Mouse (Mus musculus) heart, embryonic 16.5 days (tissue): ENCODE data around the gene Supt20. TPM values are rescaled to one million over a fixed set of nuclear protein-coding genes. Genes with fewer than 3 reads are reported as not detected.
A peak's percentile ranks its signal among the peaks of the same experiment; 100 is the strongest.

Source experiments
- ATAC-seq: fragments of 200-750 bp; cut with Nextera tagmentation; replicated peaks from 2 replicates; pipeline ENCODE4 v1.8.0; 2017; ENCODE audit warnings: moderate number of reproducible peaks; ENCODE audit not compliant: insufficient read depth, low FRiP score; ENCODE audit errors: extremely low read depth
- H3K27ac ChIP-seq: fragments of 300-500 bp; sonication (generic); 2 replicates; pipeline ENCODE4 v1.5.1; 2014; ENCODE audit warnings: mild to moderate bottlenecking, low read length, control low read depth, moderate library complexity
- H3K27me3 ChIP-seq: fragments of 300-500 bp; sonication (generic); 2 replicates; pipeline ENCODE4 v1.6.1; 2014; ENCODE audit warnings: low read length, mixed read lengths; ENCODE audit not compliant: control insufficient read depth, insufficient read depth
- H3K36me3 ChIP-seq: fragments of 300-500 bp; sonication (generic); 2 replicates; pipeline ENCODE4 v1.6.1; 2014; ENCODE audit not compliant: control insufficient read depth, insufficient read depth
- H3K4me1 ChIP-seq: fragments of 300-500 bp; sonication (generic); 2 replicates; pipeline ENCODE4 v1.6.1; 2014; ENCODE audit warnings: low read length, mixed read lengths; ENCODE audit not compliant: control insufficient read depth, insufficient read depth
- H3K4me2 ChIP-seq: fragments of 300-500 bp; sonication (generic); 2 replicates; pipeline ENCODE4 v1.6.1; 2014; ENCODE audit warnings: low read depth, mild to moderate bottlenecking, control low read depth, low read length
- H3K4me3 ChIP-seq: fragments of 300-500 bp; sonication (generic); 2 replicates; pipeline ENCODE4 v1.5.1; 2014; ENCODE audit warnings: mild to moderate bottlenecking, control low read depth, low read length
- H3K9ac ChIP-seq: fragments of 300-500 bp; sonication (generic); 2 replicates; pipeline ENCODE4 v1.6.1; 2014; ENCODE audit warnings: low read length, control low read depth
- H3K9me3 ChIP-seq: fragments of 300-500 bp; sonication (generic); replicated peaks from 2 replicates; pipeline ENCODE4 v1.6.1; 2016; ENCODE audit warnings: low read length; ENCODE audit not compliant: control insufficient read depth
- WGBS: fragments of 180-500 bp; shearing (Covaris S2); extraction: QIAGEN DNeasy Blood & Tissue Kit; methylation state at CpG from one replicate; pipeline ENCODE4 v1.1.7; 2014; 5-methylcytosine and 5-hydroxymethylcytosine counted together
- polyA plus RNA-seq: library from polyadenylated mRNA; unstranded; fragments of >200 nt; fragmentation: Nextera tagmentation; extraction: Ambion mirVana; gene quantifications from 2 replicates; pipeline ENCODE4 v1.2.1, GENCODE M21; 2015

Supt20 gene
- polyA plus RNA-seq: 59.3 and 63.1 TPM in 2 replicates

DNA sequence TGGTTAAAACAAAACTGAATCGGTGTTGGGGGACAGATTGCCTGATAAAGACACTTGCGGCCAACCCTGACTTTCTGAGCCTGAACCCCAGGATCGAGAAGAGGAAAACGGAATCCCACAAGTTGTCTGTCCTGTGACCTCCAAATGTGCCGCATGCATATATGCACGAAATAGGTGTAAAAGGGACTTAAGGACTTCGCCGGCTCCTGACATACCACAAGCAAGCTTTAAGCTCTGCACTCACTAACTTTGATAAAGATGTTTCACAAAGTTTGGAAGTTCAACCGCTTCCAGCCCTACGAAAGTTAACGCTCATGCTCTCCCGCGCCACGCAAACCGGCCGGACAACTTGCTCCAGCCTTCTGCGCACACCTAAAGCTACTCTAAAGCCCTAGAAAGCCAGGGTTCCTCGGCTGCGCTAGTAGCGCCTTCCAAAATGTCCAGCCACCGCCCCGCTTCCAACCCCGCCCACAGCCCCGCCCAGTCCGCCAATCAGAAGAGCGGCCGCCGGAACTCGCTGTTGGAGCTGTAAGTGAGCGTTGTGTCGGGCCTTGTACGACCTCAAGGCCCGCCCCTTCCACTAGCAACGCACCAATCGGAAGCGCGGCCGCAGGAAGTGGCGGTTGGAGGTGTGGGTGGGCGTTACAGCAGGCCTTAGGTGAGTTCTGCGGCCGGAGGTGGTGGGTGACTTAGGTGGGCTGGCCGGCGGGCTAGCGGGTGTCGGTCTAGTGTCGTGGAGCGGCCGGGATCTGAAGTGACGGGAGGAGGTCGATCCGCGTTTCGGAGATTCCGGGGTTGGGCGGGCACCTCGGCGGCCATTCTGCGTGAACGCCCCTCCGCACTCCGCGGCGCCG is at the start of gene Supt20:
Gene Supt20, plus strand, starts transcription at position 606 of the 854 bp plus-strand sequence.
- H3K27me3 ChIP-seq: no peaks in the 10 kb centered on the region
- under 1% methylated on average over 65 of the region's 65 CpGs for WGBS
- H3K4me3 ChIP-seq: peak within 1 kb of the TSS; percentile 78
- ATAC-seq: peak; percentile 99
- peak within 1 kb of the TSS; percentile 96 for H3K4me2 ChIP-seq
- H3K4me1 ChIP-seq: peaks cover 2% of the 10 kb centered on the region; the same call in 1 of the 2 replicates
- H3K36me3 ChIP-seq: peaks cover 7% of the 10 kb centered on the region; the same call in 1 of the 2 replicates
- no peaks in the 10 kb centered on the region for H3K9me3 ChIP-seq
- peak within 1 kb of the TSS; percentile 92 for H3K27ac ChIP-seq
- H3K9ac ChIP-seq: peak within 1 kb of the TSS; percentile 81

DNA sequence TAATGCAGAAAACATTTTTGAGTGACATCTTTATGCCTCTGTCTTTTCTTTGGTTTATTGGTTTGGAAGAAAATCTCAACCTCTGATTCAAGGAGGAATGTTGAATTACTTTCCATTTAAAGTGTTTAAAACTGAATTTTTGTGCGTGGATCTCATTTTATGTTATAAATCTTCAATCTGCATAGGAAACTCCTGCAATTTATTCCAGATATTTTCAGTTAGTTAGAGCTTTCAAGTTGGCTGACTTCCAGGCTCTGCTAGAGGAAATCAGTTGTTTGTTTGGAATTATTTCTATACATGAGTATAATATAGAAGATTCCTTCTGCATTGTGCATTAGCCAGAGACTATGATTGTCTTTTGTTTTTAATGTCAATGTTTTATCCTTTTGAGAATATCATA is 49.8 kb upstream of the Supt20 start:
- Histone ChIP-seq H3K36me3 (no peaks in the 10 kb centered on the region), H3K9ac (no peak overlapping the region), H3K27me3 (no peaks in the 10 kb centered on the region), H3K4me3 (no peak overlapping the region), H3K27ac (no peak overlapping the region), H3K4me2 (no peak overlapping the region), H3K4me1 (no peaks in the 10 kb centered on the region), H3K9me3 (no peaks in the 10 kb centered on the region)
- WGBS: 74% methylated on average over 1 of the region's 1 CpGs
- ATAC-seq: no peak

DNA sequence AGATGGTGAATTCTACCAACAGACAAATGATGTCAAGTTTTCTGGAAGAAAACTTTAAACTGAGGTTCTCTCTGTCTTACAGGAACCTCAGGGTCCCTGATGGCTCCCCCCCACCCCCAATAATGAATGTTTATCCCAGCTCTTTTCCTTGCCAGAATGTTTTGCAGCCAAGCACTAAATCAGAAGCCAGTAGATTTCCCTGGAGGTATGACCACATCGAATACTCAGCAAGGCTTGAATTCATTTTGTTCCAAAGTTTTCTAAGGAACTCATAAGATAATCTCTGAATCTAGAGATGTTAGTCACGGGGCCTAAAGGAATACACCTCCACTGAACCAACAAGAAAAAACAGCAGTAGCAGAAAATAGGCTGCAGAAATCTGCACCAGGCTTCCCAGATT is 45.0 kb upstream of the Supt20 start:
- WGBS: 41% methylated on average over 2 of the region's 2 CpGs

DNA sequence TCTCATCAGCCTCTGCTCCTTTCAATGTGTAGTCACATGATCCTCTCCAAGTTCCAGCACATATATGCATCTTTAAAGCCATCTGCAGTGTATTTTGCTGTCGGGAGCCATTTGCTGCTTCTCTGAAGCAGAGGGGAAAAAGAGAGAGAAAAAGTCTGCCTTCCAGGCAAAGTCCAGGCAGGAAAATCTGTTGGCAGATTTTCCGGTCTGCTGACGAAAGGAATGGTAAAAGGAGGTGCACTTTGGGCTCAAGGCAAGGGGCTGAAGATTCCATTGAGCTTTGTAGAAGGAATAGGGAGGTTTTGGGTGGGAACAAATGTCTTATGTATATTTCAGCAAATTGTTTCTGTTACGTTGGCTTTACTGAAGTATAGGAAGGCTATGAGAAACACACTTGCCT is 41.0 kb upstream of the Supt20 start:
- H3K4me2 ChIP-seq: no peak overlapping the region
- H3K9ac ChIP-seq: no peak overlapping the region
- no peaks in the 10 kb centered on the region for H3K36me3 ChIP-seq
- WGBS: 66% methylated on average over 4 of the region's 4 CpGs
- H3K4me3 ChIP-seq: no peak overlapping the region
- ATAC-seq: no peak
- H3K27ac ChIP-seq: no peak overlapping the region
- no peaks in the 10 kb centered on the region for H3K27me3 ChIP-seq
- no peaks in the 10 kb centered on the region for H3K9me3 ChIP-seq
- no peaks in the 10 kb centered on the region for H3K4me1 ChIP-seq

More for the DNA sequence above, 45.0 kb upstream of the Supt20 start:
- H3K9ac ChIP-seq: no peak overlapping the region
- H3K9me3 ChIP-seq: no peaks in the 10 kb centered on the region
- H3K36me3 ChIP-seq: no peaks in the 10 kb centered on the region
- H3K27me3 ChIP-seq: no peaks in the 10 kb centered on the region
- ATAC-seq: no peak
- H3K27ac ChIP-seq: peak overlapping the region; percentile 29; the same call in 1 of the 2 replicates
- H3K4me3 ChIP-seq: no peak overlapping the region
- H3K4me2 ChIP-seq: no peak overlapping the region
- H3K4me1 ChIP-seq: no peaks in the 10 kb centered on the region

DNA sequence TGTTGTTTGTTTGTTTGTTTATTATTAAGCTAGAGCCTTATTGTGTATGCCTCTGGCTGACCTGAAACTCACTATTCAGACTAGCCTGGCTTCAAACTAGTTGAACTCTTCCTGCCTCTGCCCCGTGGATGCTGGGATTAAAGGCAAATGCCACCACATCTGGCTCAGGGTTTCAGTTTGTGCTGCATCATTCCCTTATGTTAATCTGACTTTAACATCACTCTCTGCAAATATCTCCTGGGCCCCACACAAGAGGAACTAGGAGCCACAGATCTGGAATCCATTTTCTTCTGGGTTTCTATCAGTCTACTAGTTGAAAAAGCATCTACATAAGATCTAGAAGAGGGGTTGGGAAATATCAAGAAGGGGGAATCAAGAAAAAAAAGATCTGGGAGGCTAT is 38.4 kb upstream of the Supt20 start:
- 75% methylated on average over 1 of the region's 1 CpGs for WGBS
- Histone ChIP-seq H3K27ac (no peak overlapping the region), H3K9ac (no peak overlapping the region), H3K27me3 (no peaks in the 10 kb centered on the region), H3K36me3 (no peaks in the 10 kb centered on the region), H3K4me3 (no peak overlapping the region), H3K9me3 (no peaks in the 10 kb centered on the region), H3K4me1 (no peaks in the 10 kb centered on the region), H3K4me2 (no peak overlapping the region)
- ATAC-seq: no peak

DNA sequence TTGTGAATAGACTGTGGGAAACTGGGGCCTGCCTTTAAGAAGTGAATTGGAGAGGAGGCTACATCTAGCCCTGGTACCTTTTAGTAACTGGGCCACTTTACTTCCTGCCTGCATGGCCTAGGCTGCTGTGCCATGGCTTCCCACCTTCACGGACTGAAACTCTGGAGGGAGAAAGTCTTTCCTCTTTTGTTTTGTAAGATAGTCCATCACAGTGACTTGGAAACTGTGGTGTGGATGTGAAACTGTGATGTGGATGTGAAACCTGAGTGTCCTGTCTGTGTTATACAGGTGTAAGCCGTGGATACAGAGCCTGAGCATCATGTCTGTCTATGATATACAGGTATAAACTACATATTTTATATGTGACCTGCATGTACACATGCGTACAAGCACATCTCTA is 35.5 kb upstream of the Supt20 start:
- WGBS: 76% methylated on average over 3 of the region's 3 CpGs

DNA sequence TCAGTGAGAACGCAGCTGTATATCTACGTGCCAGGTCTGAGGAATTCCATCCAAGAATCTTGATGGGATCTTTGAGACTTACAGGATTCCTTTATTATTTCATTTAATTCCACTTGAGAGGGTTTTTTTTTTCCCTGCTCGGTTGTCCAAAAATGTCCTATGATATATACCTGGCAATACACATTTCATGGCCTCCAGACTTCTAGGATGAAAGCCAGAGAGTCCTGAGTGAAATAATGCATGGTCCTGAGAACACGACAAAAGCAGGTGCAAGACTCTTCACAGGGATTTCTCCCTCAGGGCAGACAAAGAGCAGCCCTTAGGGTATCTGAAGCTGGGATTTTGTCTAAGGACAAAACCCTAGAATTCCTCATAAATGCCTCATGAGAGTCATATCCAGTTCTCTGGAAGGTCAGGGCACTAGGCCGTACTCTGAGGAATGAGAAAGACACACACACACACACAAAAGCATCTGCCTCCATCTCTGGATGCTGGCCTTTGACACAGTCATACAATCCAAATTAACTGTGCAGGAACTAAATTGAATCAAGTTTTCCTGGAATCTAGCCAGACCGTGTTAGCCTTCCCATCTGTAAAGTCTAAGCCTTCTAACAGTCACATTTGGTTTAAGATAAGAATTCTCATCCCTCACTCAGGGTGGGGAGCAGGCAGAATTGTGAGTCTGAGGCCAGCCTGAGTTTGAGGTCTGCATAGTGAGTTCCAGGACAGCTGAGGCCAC is 34.5 kb upstream of the Supt20 start:
- WGBS: 64% methylated on average over 6 of the region's 6 CpGs
- Histone ChIP-seq H3K4me1 (no peaks in the 10 kb centered on the region), H3K27me3 (no peaks in the 10 kb centered on the region), H3K36me3 (no peaks in the 10 kb centered on the region), H3K27ac (peak overlapping the region; percentile 51), H3K9me3 (no peaks in the 10 kb centered on the region), H3K9ac (no peak overlapping the region), H3K4me2 (no peak overlapping the region), H3K4me3 (no peak overlapping the region)
- ATAC-seq: no peak

More for the DNA sequence above, 35.5 kb upstream of the Supt20 start:
- H3K36me3 ChIP-seq: no peaks in the 10 kb centered on the region
- no peak overlapping the region for H3K9ac ChIP-seq
- no peak overlapping the region for H3K4me3 ChIP-seq
- H3K9me3 ChIP-seq: no peaks in the 10 kb centered on the region
- H3K27me3 ChIP-seq: no peaks in the 10 kb centered on the region
- no peak for ATAC-seq
- H3K4me1 ChIP-seq: no peaks in the 10 kb centered on the region
- H3K4me2 ChIP-seq: no peak overlapping the region
- H3K27ac ChIP-seq: no peak overlapping the region

DNA sequence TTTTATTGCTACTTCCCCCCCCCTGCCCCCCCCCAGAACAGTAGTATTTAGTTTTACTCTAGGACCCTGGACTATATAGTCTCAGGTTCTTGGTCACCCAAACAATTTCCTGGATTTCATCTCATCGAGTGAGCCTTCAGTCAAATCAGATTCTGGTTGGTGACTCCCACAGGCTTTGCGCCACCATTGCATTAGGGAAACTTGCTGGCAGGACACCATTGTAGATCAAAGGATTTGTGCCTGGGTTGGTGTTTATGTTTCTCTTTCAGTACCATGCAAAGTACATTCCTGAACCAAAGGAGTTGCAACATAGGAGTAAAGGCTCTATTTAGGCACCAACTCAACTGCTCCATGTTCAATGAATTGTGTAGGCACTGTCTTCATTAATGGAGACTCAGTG is 32.9 kb upstream of the Supt20 start:
- H3K4me1 ChIP-seq: no peaks in the 10 kb centered on the region
- H3K36me3 ChIP-seq: no peaks in the 10 kb centered on the region
- H3K27ac ChIP-seq: no peak overlapping the region
- H3K4me3 ChIP-seq: no peak overlapping the region
- ATAC-seq: no peak
- WGBS: 87% methylated on average over 2 of the region's 2 CpGs
- H3K27me3 ChIP-seq: no peaks in the 10 kb centered on the region
- H3K9me3 ChIP-seq: no peaks in the 10 kb centered on the region
- no peak overlapping the region for H3K9ac ChIP-seq
- H3K4me2 ChIP-seq: no peak overlapping the region

DNA sequence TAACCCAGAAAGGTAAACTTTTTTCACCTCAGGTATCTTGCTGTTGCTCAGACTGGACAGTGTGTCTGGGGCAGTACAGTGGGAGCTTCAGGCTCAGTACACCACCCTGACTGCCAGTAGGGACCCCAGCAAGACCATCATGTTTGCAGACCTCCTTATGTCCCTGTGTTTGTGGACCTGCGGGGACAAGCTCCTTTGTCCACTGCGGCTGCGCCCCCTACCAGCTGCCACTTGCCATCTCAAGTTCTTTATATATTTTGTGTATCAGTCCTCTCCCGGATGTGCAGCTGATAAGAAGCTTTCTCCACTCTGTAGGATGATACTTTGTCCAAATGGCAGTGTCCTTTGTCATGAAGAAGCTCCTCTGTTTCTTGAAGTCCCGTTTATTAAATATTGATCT is 30.2 kb upstream of the Supt20 start:
- Histone ChIP-seq H3K27ac (no peak overlapping the region), H3K27me3 (no peaks in the 10 kb centered on the region), H3K4me2 (no peak overlapping the region), H3K36me3 (no peaks in the 10 kb centered on the region), H3K9me3 (no peaks in the 10 kb centered on the region), H3K9ac (no peak overlapping the region), H3K4me1 (no peaks in the 10 kb centered on the region), H3K4me3 (no peak overlapping the region)
- WGBS: 38% methylated on average over 5 of the region's 5 CpGs
- ATAC-seq: no peak
